Mouse (Mus musculus): ENCODE data around the gene Gm37240. TPM values are rescaled to one million over a fixed set of nuclear protein-coding genes. Genes with fewer than 3 reads are reported as not detected.

Gene Gm37240
- polyA plus RNA-seq, 1 experiment, result 0.53 TPM

DNA sequence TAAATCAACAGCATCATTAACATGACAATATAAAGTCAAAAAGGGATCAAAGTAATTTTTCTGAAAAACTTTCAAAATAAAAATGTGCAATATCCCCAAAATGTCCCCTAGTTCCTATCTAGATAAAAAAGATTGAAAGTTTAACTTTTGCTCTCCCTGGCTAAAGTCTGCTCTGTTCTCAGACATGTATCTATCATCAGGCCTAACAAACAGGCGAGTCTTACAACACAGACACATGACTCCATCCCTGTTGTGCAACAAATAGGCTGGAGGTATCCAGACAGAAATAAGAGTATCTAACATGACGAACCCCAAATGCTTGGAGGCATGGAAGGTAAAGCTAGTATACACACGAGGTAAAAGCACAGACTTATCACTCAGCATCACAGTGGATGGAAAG, 68.0 kb downstream of the Gm37240 start:
- DNase-seq (ENCODE audit: low read depth), result no peak
- TF ChIP-seq CTCF (IDR thresholded peaks at IDR 0.05; ENCODE audit: borderline replicate concordance, extremely low read depth, insufficient read depth, insufficient read length) (no peak), POLR2A (IDR thresholded peaks at IDR 0.05; ENCODE audit: borderline replicate concordance, extremely low read depth, insufficient read depth, insufficient read length, poor library complexity, severe bottlenecking) (no peak)

DNA sequence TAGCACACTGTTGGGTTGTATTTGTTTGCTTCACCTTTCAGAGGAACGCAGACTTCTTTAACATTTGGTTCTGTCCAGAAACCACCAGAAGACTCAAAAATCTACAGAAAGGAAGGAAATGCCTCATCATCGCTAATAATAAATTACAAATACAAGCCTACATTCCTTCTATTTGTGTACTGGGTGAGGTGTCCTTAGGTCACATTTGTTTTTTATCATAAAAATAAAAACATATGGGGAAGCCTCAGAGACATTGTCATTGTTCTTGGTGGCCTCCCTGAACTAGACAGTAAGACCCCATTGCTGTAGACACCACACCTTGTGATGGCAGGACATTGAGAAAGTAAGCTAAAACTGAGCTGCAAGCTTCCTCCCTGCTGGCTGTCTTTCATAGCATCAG, 70.1 kb downstream of the Gm37240 start, which contains the start of gene Fam160a1:
Gene Fam160a1 (minus strand): TSS at position 101 of the 400 bp plus-strand sequence.
- TF ChIP-seq CTCF (IDR thresholded peaks at IDR 0.05; ENCODE audit: borderline replicate concordance, extremely low read depth, insufficient read depth, insufficient read length) (no peak), POLR2A (IDR thresholded peaks at IDR 0.05; ENCODE audit: borderline replicate concordance, extremely low read depth, insufficient read depth, insufficient read length, poor library complexity, severe bottlenecking) (no peak)
- no peak for DNase-seq (ENCODE audit: low read depth)

GRCm38 (mm10) chr3:85814241-85814640, 73.1 kb downstream of the Gm37240 start:
- no peak for TF ChIP-seq POLR2A (IDR thresholded peaks at IDR 0.05; ENCODE audit: borderline replicate concordance, extremely low read depth, insufficient read depth, insufficient read length, poor library complexity, severe bottlenecking)
- TF ChIP-seq CTCF (IDR thresholded peaks at IDR 0.05; ENCODE audit: borderline replicate concordance, extremely low read depth, insufficient read depth, insufficient read length), result no peak
- no peak for DNase-seq (ENCODE audit: low read depth)

- DNase-seq (ENCODE audit: low read depth), result no peak
- no peak for TF ChIP-seq POLR2A (IDR thresholded peaks at IDR 0.05; ENCODE audit: borderline replicate concordance, extremely low read depth, insufficient read depth, insufficient read length, poor library complexity, severe bottlenecking)
- TF ChIP-seq CTCF (IDR thresholded peaks at IDR 0.05; ENCODE audit: borderline replicate concordance, extremely low read depth, insufficient read depth, insufficient read length), result no peak
Observed at GRCm38 (mm10) chr3:85813101-85814014, 74.0 kb downstream of the Gm37240 start.

DNA sequence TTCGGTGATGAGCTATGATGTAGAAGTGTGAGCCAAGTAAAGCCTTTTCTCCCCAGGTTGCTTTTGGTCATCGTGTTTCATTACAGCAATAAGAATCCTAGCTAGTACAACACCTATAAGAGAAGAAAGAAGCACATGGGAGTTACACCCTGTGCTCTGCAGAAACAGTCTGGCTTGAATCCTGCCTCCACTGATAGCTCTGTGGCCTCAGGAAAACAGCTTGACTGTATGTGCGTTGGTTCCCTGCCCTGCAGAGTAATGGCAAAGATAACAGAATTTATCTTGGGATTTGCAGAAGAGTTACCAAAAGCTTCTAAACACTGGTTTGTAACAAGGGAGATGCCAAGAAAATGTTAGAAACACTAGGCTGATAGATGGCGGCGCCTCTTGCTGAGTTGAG, 75.3 kb downstream of the Gm37240 start:
- no peak for DNase-seq (ENCODE audit: low read depth)
- no peak for TF ChIP-seq CTCF (IDR thresholded peaks at IDR 0.05; ENCODE audit: borderline replicate concordance, extremely low read depth, insufficient read depth, insufficient read length)
- no peak for TF ChIP-seq POLR2A (IDR thresholded peaks at IDR 0.05; ENCODE audit: borderline replicate concordance, extremely low read depth, insufficient read depth, insufficient read length, poor library complexity, severe bottlenecking)

GRCm38 (mm10) chr3:85793166-85793565, 94.2 kb downstream of the Gm37240 start:
- DNase-seq (ENCODE audit: low read depth), result no peak
- TF ChIP-seq CTCF (IDR thresholded peaks at IDR 0.05; ENCODE audit: borderline replicate concordance, extremely low read depth, insufficient read depth, insufficient read length) (no peak), POLR2A (IDR thresholded peaks at IDR 0.05; ENCODE audit: borderline replicate concordance, extremely low read depth, insufficient read depth, insufficient read length, poor library complexity, severe bottlenecking) (no peak)

DNA sequence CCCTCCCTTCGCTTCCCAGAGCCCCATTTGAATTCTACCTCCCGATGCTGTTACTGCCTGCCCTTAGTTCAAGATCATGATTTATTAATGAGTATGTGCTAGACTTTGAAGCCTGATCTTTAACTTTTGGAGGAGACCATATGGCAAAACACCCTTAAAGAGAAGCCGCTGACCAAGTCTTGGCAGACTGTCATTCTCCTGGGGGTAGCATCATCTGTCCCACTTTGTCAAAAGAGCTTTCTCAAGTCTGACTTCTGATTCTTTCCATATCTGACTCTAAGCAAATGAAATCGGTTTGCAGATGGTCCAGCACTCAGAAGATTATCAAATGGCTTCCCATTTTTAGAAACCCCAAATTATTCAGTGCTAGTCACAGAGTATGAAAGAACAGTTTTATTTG, 97.6 kb downstream of the Gm37240 start:
- TF ChIP-seq CTCF (IDR thresholded peaks at IDR 0.05; ENCODE audit: borderline replicate concordance, extremely low read depth, insufficient read depth, insufficient read length) (no peak), POLR2A (IDR thresholded peaks at IDR 0.05; ENCODE audit: borderline replicate concordance, extremely low read depth, insufficient read depth, insufficient read length, poor library complexity, severe bottlenecking) (no peak)
- peak; percentile 61 for DNase-seq (ENCODE audit: low read depth)

GRCm38 (mm10) chr3:85786501-85786900, 100.8 kb downstream of the Gm37240 start:
- TF ChIP-seq POLR2A (IDR thresholded peaks at IDR 0.05; ENCODE audit: borderline replicate concordance, extremely low read depth, insufficient read depth, insufficient read length, poor library complexity, severe bottlenecking) (no peak), CTCF (IDR thresholded peaks at IDR 0.05; ENCODE audit: borderline replicate concordance, extremely low read depth, insufficient read depth, insufficient read length) (no peak)

GRCm38 (mm10) chr3:85780906-85781305, 106.4 kb downstream of the Gm37240 start:
- TF ChIP-seq POLR2A (IDR thresholded peaks at IDR 0.05; ENCODE audit: borderline replicate concordance, extremely low read depth, insufficient read depth, insufficient read length, poor library complexity, severe bottlenecking) (no peak), CTCF (IDR thresholded peaks at IDR 0.05; ENCODE audit: borderline replicate concordance, extremely low read depth, insufficient read depth, insufficient read length) (no peak)
- DNase-seq (ENCODE audit: low read depth), result peak; percentile 38

More at GRCm38 (mm10) chr3:85786501-85786900, 100.8 kb downstream of the Gm37240 start:
- DNase-seq (ENCODE audit: low read depth), result peak; percentile 54

GRCm38 (mm10) chr3:85780332-85780731, 107.0 kb downstream of the Gm37240 start:
- peak; percentile 55 for DNase-seq (ENCODE audit: low read depth)
- TF ChIP-seq CTCF (IDR thresholded peaks at IDR 0.05; ENCODE audit: borderline replicate concordance, extremely low read depth, insufficient read depth, insufficient read length) (no peak), POLR2A (IDR thresholded peaks at IDR 0.05; ENCODE audit: borderline replicate concordance, extremely low read depth, insufficient read depth, insufficient read length, poor library complexity, severe bottlenecking) (no peak)

DNA sequence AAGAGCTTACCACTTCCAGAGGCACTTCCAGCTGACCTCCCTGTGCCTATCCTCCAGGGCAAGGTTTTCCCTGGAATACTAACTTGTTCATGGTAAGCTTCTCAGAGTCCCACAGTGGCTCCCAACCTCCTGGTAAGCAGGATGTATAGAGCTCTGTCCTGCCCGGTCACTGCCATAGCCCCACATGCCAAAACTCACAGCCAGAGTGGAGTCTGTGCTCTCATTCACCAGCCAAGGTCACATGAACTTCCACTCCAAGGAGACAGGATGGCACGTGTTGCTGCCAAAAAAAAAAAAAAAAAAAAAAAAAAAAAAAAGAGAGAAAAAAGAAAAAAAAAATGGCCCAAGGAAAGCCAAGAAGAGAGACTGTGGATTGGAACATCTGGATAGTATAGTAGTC, 109.5 kb downstream of the Gm37240 start:
- no peak for DNase-seq (ENCODE audit: low read depth)
- TF ChIP-seq POLR2A (IDR thresholded peaks at IDR 0.05; ENCODE audit: borderline replicate concordance, extremely low read depth, insufficient read depth, insufficient read length, poor library complexity, severe bottlenecking) (no peak), CTCF (IDR thresholded peaks at IDR 0.05; ENCODE audit: borderline replicate concordance, extremely low read depth, insufficient read depth, insufficient read length) (no peak)

DNA sequence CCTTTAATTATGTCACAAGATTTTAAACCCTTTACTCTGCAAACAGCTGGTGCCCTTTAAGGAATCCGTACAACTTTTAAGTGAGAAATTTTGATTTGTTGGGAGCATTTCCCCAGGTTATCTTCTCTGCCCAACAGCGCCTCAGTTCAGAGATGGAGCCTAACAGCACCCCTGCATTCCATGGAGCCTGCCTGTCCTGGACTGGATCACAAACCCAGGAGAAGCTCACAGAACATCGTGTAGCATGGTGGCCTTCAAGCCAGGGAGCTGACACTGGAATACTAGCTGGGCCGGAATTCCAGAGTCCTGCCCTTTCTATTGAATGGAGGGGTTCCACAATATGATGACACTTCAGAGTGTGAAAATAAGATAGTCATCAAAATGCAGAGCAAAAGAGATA, 110.0 kb downstream of the Gm37240 start:
- TF ChIP-seq POLR2A (IDR thresholded peaks at IDR 0.05; ENCODE audit: borderline replicate concordance, extremely low read depth, insufficient read depth, insufficient read length, poor library complexity, severe bottlenecking) (no peak), CTCF (IDR thresholded peaks at IDR 0.05; ENCODE audit: borderline replicate concordance, extremely low read depth, insufficient read depth, insufficient read length) (no peak)
- no peak for DNase-seq (ENCODE audit: low read depth)
